Mouse (Mus musculus) B cell, adult (primary cell): ENCODE measurements around the gene Rbmx2. TPM values are rescaled to one million over a fixed set of nuclear protein-coding genes. Genes with fewer than 3 reads are reported as not detected.

Source experiments
- total RNA-seq: library from RNA; stranded (reverse); gene quantifications from 4 replicates; pipeline ENCODE4 v1.2.4, GENCODE M21; 2023; ENCODE audit not compliant: inconsistent age

Rbmx2 gene
- 6.5 to 9.6 TPM (median 6.9 TPM) in 4 replicates for total RNA-seq

GRCm38 (mm10) chrX:48694864-48695371, at the start of gene Rbmx2:
Gene Rbmx2, plus strand, starts transcription at chrX:48695004.

GRCm38 (mm10) chrX:48674171-48674570, 20.6 kb upstream of the Rbmx2 start, which contains the start of gene Gpr119:
Gene Gpr119, minus strand, starts transcription at chrX:48674478.

Other genes with a start within 250 kb of the Rbmx2 start
- 101 to 103 TPM (median 103 TPM) in 4 replicates for gene Elf4, start 231.9 kb upstream of the Rbmx2 start, total RNA-seq
- gene Aifm1, start 181.4 kb upstream of the Rbmx2 start, total RNA-seq: 21.3 to 25.9 TPM (median 24.4 TPM) in 4 replicates
- gene Rab33a, start 175.7 kb upstream of the Rbmx2 start, total RNA-seq: not detected in 4 replicates
- gene Zfp280c, start 100.5 kb upstream of the Rbmx2 start, total RNA-seq: 21.2 to 27.5 TPM (median 26.2 TPM) in 4 replicates
- gene Slc25a14, start 71.6 kb upstream of the Rbmx2 start, total RNA-seq: 3.4 to 5.8 TPM (median 4.6 TPM) in 4 replicates
- not detected in 4 replicates for gene Gpr119, start 20.5 kb upstream of the Rbmx2 start, total RNA-seq
- not detected in 4 replicates for gene Gm595, start 182.7 kb downstream of the Rbmx2 start, total RNA-seq